Mouse (Mus musculus) CD4-positive, CD25-positive, alpha-beta regulatory T cell, adult 4 months (primary cell): ENCODE results near the gene Naa80. TPM values are rescaled to one million over a fixed set of nuclear protein-coding genes. Genes with fewer than 3 reads are reported as not detected.
A peak's percentile ranks its signal among the peaks of the same experiment; 100 is the strongest.
"Not testable (repeated sequence)": the region's sequence is repeated elsewhere in the genome, so short reads cannot be mapped to it uniquely, and the experiment has no call there.

Experiments
- ATAC-seq: one replicate; pipeline ENCODE4 v1.8.0; 2017
- polyA plus RNA-seq, 2 experiments: library from polyadenylated mRNA; unstranded; fragments of 100-300 nt; shearing (Covaris generic); gene quantifications; one replicate each; pipeline ENCODE4 v1.2.1; 2017

Naa80 gene
- polyA plus RNA-seq, 2 experiments from 2014 or later: 25.4 to 34.9 TPM

- not testable (repeated sequence) for ATAC-seq
Observed at GRCm38 (mm10) chr9:107573774-107574173, 4.9 kb upstream of the Naa80 start.

GRCm38 (mm10) chr9:107575579-107576356, 2.9 kb upstream of the Naa80 start:
- ATAC-seq: no peak

GRCm38 (mm10) chr9:107576357-107577107, 2.2 kb upstream of the Naa80 start, which contains the start of gene Hyal1:
TSS of gene Hyal1 (plus strand) at chr9:107576927.
- no peak for ATAC-seq

- ATAC-seq: no peak
Observed at GRCm38 (mm10) chr9:107577871-107578270, 816 bp upstream of the Naa80 start.

GRCm38 (mm10) chr9:107579023-107579900, 575 bp downstream of the Naa80 start:
- ATAC-seq: no peak

- ATAC-seq: peak; percentile 96
Observed at GRCm38 (mm10) chr9:107580501-107581317, 2.0 kb downstream of the Naa80 start, which contains the start of gene Hyal3. TSS of gene Hyal3 (plus strand) at chr9:107580818.

GRCm38 (mm10) chr9:107581584-107581983, 2.9 kb downstream of the Naa80 start:
- no peak for ATAC-seq

- no peak for ATAC-seq
Observed at GRCm38 (mm10) chr9:107582509-107583062, 3.9 kb downstream of the Naa80 start.

- no peak for ATAC-seq
Observed at GRCm38 (mm10) chr9:107583174-107583573, 4.5 kb downstream of the Naa80 start.

GRCm38 (mm10) chr9:107586504-107586903, 7.8 kb downstream of the Naa80 start:
- no peak for ATAC-seq

GRCm38 (mm10) chr9:107586974-107587832, 8.5 kb downstream of the Naa80 start, which contains the start of gene Ifrd2:
TSS of gene Ifrd2 (plus strand) at chr9:107587642.
- peak; percentile 99 for ATAC-seq

GRCm38 (mm10) chr9:107587833-107588639, 9.3 kb downstream of the Naa80 start:
- peak; percentile 5 for ATAC-seq

- ATAC-seq: no peak
Observed at GRCm38 (mm10) chr9:107590058-107590772, 11.5 kb downstream of the Naa80 start.

GRCm38 (mm10) chr9:107590773-107591060, 12.0 kb downstream of the Naa80 start:
- ATAC-seq: no peak

GRCm38 (mm10) chr9:107593101-107593976, 14.7 kb downstream of the Naa80 start:
- no peak for ATAC-seq

- no peak for ATAC-seq
Observed at GRCm38 (mm10) chr9:107594281-107595062, 15.8 kb downstream of the Naa80 start.
